Mouse (Mus musculus): ENCODE results near the gene H2bfm. TPM values are rescaled to one million over a fixed set of nuclear protein-coding genes. Genes with fewer than 3 reads are reported as not detected.

H2bfm gene
- polyA plus RNA-seq, 1 experiment from 2014 or later: not detected

Other genes starting within 250 kb of the H2bfm start
- 13.8 and 14.9 TPM in 2 replicates for gene Tceal1, start 219.3 kb upstream of the H2bfm start, polyA plus RNA-seq (2015; fragmentation: Nextera tagmentation; extraction: Ambion mirVana)
- 552 and 560 TPM in 2 replicates for gene Morf4l2, start 183.6 kb upstream of the H2bfm start, polyA plus RNA-seq (2015; fragmentation: Nextera tagmentation; extraction: Ambion mirVana)
- gene Glra4, start 147.2 kb upstream of the H2bfm start, polyA plus RNA-seq (2015; fragmentation: Nextera tagmentation; extraction: Ambion mirVana): 0.08 and 0.11 TPM in 2 replicates
- gene Plp1, start 104.7 kb upstream of the H2bfm start, polyA plus RNA-seq (2015; fragmentation: Nextera tagmentation; extraction: Ambion mirVana): 10.1 and 11.9 TPM in 2 replicates
- 0.47 and 0.69 TPM in 2 replicates for gene Rab9b, start 58.6 kb upstream of the H2bfm start, polyA plus RNA-seq (2015; fragmentation: Nextera tagmentation; extraction: Ambion mirVana)
- gene Tmsb15b2, start 48.2 kb downstream of the H2bfm start, polyA plus RNA-seq (2015; fragmentation: Nextera tagmentation; extraction: Ambion mirVana): 45.0 and 55.7 TPM in 2 replicates
- gene Tmsb15l, start 49.5 kb downstream of the H2bfm start, polyA plus RNA-seq (2015; fragmentation: Nextera tagmentation; extraction: Ambion mirVana): 3.7 and 3.9 TPM in 2 replicates
- gene Tmsb15b1, start 49.5 kb downstream of the H2bfm start, polyA plus RNA-seq (2015; fragmentation: Nextera tagmentation; extraction: Ambion mirVana): 28.7 and 33.6 TPM in 2 replicates
- gene Zcchc18, start 65.8 kb downstream of the H2bfm start, polyA plus RNA-seq (2015; fragmentation: Nextera tagmentation; extraction: Ambion mirVana): 15.0 and 18.9 TPM in 2 replicates
- gene Slc25a53, start 111.0 kb downstream of the H2bfm start, polyA plus RNA-seq (2015; fragmentation: Nextera tagmentation; extraction: Ambion mirVana): 9.4 and 10.1 TPM in 2 replicates
- gene Fam199x, start 122.3 kb downstream of the H2bfm start, polyA plus RNA-seq (2015; fragmentation: Nextera tagmentation; extraction: Ambion mirVana): 5.6 and 5.7 TPM in 2 replicates
- gene Esx1, start 194.8 kb downstream of the H2bfm start, polyA plus RNA-seq (2015; fragmentation: Nextera tagmentation; extraction: Ambion mirVana): not detected in 2 replicates